In the genomic region with DNA sequence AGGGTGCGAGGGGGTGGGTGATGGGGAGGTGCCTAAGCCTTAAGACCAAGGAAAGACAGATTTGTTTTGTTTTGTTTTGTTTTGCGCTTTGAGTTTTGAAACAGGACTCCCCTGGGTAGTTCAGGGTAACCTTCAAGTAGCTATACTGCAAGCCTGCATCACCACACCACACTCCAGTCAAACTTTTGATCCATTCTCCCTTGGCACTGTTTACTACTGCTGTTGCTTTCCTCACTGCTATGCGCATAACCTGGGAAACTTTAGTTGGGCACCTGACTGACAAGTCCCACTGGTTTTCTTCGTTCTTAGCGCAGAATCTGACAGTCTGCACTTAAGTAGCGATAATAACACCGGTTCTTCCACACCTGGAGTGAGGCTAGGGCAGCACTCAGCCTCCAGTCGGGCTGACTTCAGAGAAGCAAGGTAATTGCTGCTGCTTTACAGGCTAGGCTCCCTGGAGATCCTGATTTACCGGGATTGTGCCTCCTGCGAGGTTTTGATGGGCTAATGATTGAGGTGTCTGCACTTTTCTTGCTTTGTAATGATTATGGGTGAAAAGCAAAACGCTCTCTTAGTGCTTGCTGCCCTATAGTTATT, we compare ENCODE assay signal across 11 mouse cellular contexts. TPM values are rescaled to one million over a fixed set of nuclear protein-coding genes. Genes with fewer than 3 reads are reported as not detected.
A peak's percentile ranks its signal among the peaks of the same experiment; 100 is the strongest.
DNase-seq lines count a peak whose midpoint lies in the region; ATAC-seq and TF ChIP-seq lines count a peak whose summit lies in the region.
"Had no signal": no experiment of that assay in that cellular context is flagged by ENCODE, and none has a peak within 500 bp of the region (broad histone marks: within the 10 kb centered on the region; RNA-seq: fewer than 3 reads in every experiment).

No protein-coding gene starts in this region.

- no peaks in the 10 kb centered on the region for H3K36me3 ChIP-seq in heart, embryonic 13.5 days
- H3K36me3 ChIP-seq in E14TG2a.4 (ENCODE audit: insufficient read depth, low read length) = no peaks in the 10 kb centered on the region
- H3K36me3 ChIP-seq in limb, embryonic 10.5 days = no peaks in the 10 kb centered on the region
- H3K36me3 ChIP-seq: midbrain, embryonic 10.5 days had no signal

- H3K4me2 ChIP-seq in heart, embryonic 13.5 days = peak overlapping the region; percentile 71

- WGBS in heart, embryonic 13.5 days = 10% methylated on average over 11 of the region's 11 CpGs
- 10% methylated on average over 11 of the region's 11 CpGs for WGBS in limb, embryonic 10.5 days

- H3K4me3 ChIP-seq in heart, embryonic 13.5 days = no peak overlapping the region; the same call in 1 of the 2 replicates
- peak overlapping the region; percentile 51; the same call in 1 of the 2 replicates for H3K4me3 ChIP-seq in E14TG2a.4 (replicated peaks; ENCODE audit: low read length)
- no peak overlapping the region for H3K4me3 ChIP-seq in limb, embryonic 10.5 days
- H3K4me3 ChIP-seq: midbrain, embryonic 10.5 days had no signal

- no peak for ATAC-seq in heart, embryonic 13.5 days (ENCODE audit: extremely low read depth, insufficient number of reproducible peaks, low FRiP score, low TSS enrichment)

- H3K4me1 ChIP-seq in heart, embryonic 13.5 days = peaks cover 28% of the 10 kb centered on the region
- peaks cover 91% of the 10 kb centered on the region for H3K4me1 ChIP-seq in E14TG2a.4 (replicated peaks; ENCODE audit: low read depth, low read length)
- peaks cover 17% of the 10 kb centered on the region for H3K4me1 ChIP-seq in limb, embryonic 10.5 days

- no peaks in the 10 kb centered on the region for H3K27me3 ChIP-seq in heart, embryonic 13.5 days (replicated peaks)
- no peaks in the 10 kb centered on the region for H3K27me3 ChIP-seq in E14TG2a.4 (ENCODE audit: insufficient read depth, low read length)
- H3K27me3 ChIP-seq in limb, embryonic 10.5 days (ENCODE audit: low read depth, poor library complexity, severe bottlenecking) = peaks cover 18% of the 10 kb centered on the region; the same call in 1 of the 2 replicates

- H3K27ac ChIP-seq in heart, embryonic 13.5 days (replicated peaks) = peak overlapping the region; percentile 96; the same call in 1 of the 2 replicates
- H3K27ac ChIP-seq in limb, embryonic 10.5 days = no peak overlapping the region
- H3K27ac ChIP-seq: midbrain, embryonic 10.5 days had no signal

- H3K9ac ChIP-seq in heart, embryonic 13.5 days = 0 out of 2 replicates have a peak overlapping the region, but pooled peaks have one; percentile 16

- no peak for DNase-seq in heart, adult 18-20 months
- DNase-seq in embryo, embryonic 10.5 days (ENCODE audit: low spot score) = peak; percentile 17
- DNase-seq in limb, embryonic 10.5 days (ENCODE audit: low spot score) = peak; percentile 42
- no peak for DNase-seq in kidney, adult 9 months
- no peak for DNase-seq in urinary bladder, adult 18-20 months (ENCODE audit: low spot score in 2 of 2)
- DNase-seq in retina, embryonic 14.5 days (ENCODE audit: low spot score) = no peak
- DNase-seq: gastrocnemius, postnatal 25 days; liver had no signal

- no peaks in the 10 kb centered on the region for H3K9me3 ChIP-seq in heart, embryonic 13.5 days
- no peaks in the 10 kb centered on the region for H3K9me3 ChIP-seq in E14TG2a.4 (ENCODE audit: low read length)
- H3K9me3 ChIP-seq in limb, embryonic 10.5 days (replicated peaks) = no peaks in the 10 kb centered on the region
- H3K9me3 ChIP-seq: midbrain, embryonic 10.5 days had no signal

- TF ChIP-seq CTCF in E14TG2a.4 (conservative IDR thresholded peaks at IDR 0.05; ENCODE audit: low read length) = no peak

RNA-seq across cellular contexts. Expression of a gene that starts 8.0 kb away (rescaled TPM):
- polyA plus RNA-seq in heart, embryonic 13.5 days (2015; fragmentation: Nextera tagmentation; extraction: Ambion mirVana) = 309 and 332 TPM in 2 replicates
- total RNA-seq in heart, adult 18-20 months (2021) = 100 to 1,000 TPM; 208 to 214 TPM
- 505 and 553 TPM in 2 replicates for polyA plus RNA-seq in limb, embryonic 10.5 days (2016; fragmentation: Nextera tagmentation; extraction: Ambion mirVana)

Comparison
In these comparisons a context has a peak if more than half of its experiments do, and no peak if none do; other contexts are left out.
1. DNase-seq: peak in embryo, embryonic 10.5 days (single experiment) and limb, embryonic 10.5 days (single experiment); none in heart, adult 18-20 months (0 of 2), kidney, adult 9 months (single experiment), urinary bladder, adult 18-20 months (0 of 2) and retina, embryonic 14.5 days (single experiment).